Mouse (Mus musculus): ENCODE measurements around the gene Gm9732. TPM values are rescaled to one million over a fixed set of nuclear protein-coding genes. Genes with fewer than 3 reads are reported as not detected.
"Not testable (repeated sequence)": the region's sequence is repeated elsewhere in the genome, so short reads cannot be mapped to it uniquely, and the experiment has no call there.

Gene Gm9732
- not detected in 2 replicates for polyA plus RNA-seq (2015; fragmentation: Nextera tagmentation; extraction: Ambion mirVana)

DNA sequence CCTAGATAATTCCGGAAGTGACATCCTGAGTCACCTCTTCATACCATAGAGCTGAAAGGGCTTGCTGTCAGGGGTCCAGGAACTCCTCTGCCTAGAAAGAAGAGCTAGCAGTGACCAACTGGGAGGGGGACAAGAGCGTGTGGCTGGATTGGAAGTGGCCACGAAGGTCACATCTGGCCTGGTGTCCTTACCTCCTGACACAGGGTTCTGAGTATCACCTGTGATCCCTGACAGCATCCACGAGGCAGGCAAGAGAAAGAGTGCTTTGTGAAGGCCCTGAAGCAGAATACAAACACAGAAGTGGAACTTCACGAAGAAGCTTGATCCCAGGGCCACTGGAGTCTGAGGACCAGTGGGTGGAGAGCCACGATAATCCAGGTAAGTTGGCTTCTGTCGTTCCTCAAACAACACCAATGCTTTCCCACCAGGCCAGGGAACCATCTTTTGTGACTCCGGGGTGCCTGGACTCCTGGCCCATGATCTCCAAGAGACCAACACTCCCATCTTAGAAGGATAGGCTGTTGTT lies at the start of gene Gm9732:
Gm9732 (plus strand) TSS at position 51 of the 526 bp plus-strand sequence.
- H3K9ac ChIP-seq; H3K27me3 ChIP-seq; H3K36me3 ChIP-seq; H3K4me3 ChIP-seq; H3K9me3 ChIP-seq; H3K4me2 ChIP-seq; H3K27ac ChIP-seq (replicated peaks); H3K4me1 ChIP-seq (replicated peaks); ATAC-seq (ENCODE audit: low FRiP score, low read depth): not testable (repeated sequence)
- 90% methylated on average over 8 of the region's 8 CpGs for WGBS

GRCm38 (mm10) chr14:43235204-43235603 lies 39.6 kb upstream of the Gm9732 start, which contains the start of gene Gm8122:
Gene Gm8122 (minus strand): TSS chr14:43235304.
- ATAC-seq (ENCODE audit: low FRiP score, low read depth); H3K4me3 ChIP-seq; H3K27ac ChIP-seq (replicated peaks); H3K4me1 ChIP-seq (replicated peaks); H3K9me3 ChIP-seq; H3K4me2 ChIP-seq; H3K9ac ChIP-seq; H3K27me3 ChIP-seq; H3K36me3 ChIP-seq: not testable (repeated sequence)
- 95% methylated on average over 4 of the region's 4 CpGs for WGBS

GRCm38 (mm10) chr14:43237769-43238168 lies 37.1 kb upstream of the Gm9732 start:
- not testable (repeated sequence) for H3K9me3 ChIP-seq; H3K36me3 ChIP-seq; H3K27ac ChIP-seq (replicated peaks); H3K9ac ChIP-seq; H3K4me3 ChIP-seq; H3K4me2 ChIP-seq; H3K4me1 ChIP-seq (replicated peaks); H3K27me3 ChIP-seq; ATAC-seq (ENCODE audit: low FRiP score, low read depth)

- ATAC-seq (ENCODE audit: low FRiP score, low read depth); H3K4me2 ChIP-seq; H3K4me3 ChIP-seq; H3K9ac ChIP-seq; H3K27ac ChIP-seq (replicated peaks); H3K36me3 ChIP-seq; H3K4me1 ChIP-seq (replicated peaks); H3K9me3 ChIP-seq; H3K27me3 ChIP-seq: not testable (repeated sequence)
- WGBS, result 23% methylated on average over 10 of the region's 12 CpGs
These were observed 25.1 kb upstream of the Gm9732 start for GRCm38 (mm10) chr14:43249611-43250170.

GRCm38 (mm10) chr14:43250549-43251253 lies 24.1 kb upstream of the Gm9732 start:
- H3K4me2 ChIP-seq; H3K4me3 ChIP-seq; H3K9ac ChIP-seq; H3K27ac ChIP-seq (replicated peaks); H3K27me3 ChIP-seq; H3K4me1 ChIP-seq (replicated peaks); H3K9me3 ChIP-seq; H3K36me3 ChIP-seq; ATAC-seq (ENCODE audit: low FRiP score, low read depth): not testable (repeated sequence)
- 27% methylated on average over 5 of the region's 6 CpGs for WGBS

DNA sequence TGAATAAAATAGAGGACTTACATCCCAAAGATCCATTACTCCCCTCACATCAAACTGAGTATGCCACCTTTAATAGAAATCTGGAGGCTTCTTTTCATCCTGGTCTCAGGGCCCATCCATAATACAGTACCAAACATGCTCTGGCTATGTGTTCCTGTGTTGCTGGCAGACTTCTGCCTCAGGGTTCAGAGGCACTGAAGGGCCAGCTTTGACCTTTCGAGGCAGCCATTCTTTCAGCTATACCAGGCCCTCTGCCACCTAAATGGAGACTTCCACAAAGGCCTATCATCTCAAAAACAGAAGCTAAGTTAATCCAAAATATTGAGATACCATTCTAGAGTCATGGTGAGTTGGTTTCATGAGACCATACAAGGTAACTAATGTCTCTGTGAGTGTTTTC lies 18.3 kb upstream of the Gm9732 start:
- not testable (repeated sequence) for H3K27ac ChIP-seq (replicated peaks); H3K9me3 ChIP-seq; H3K4me1 ChIP-seq (replicated peaks); H3K9ac ChIP-seq; H3K4me2 ChIP-seq; ATAC-seq (ENCODE audit: low FRiP score, low read depth); H3K4me3 ChIP-seq; H3K36me3 ChIP-seq; H3K27me3 ChIP-seq
- 79% methylated on average over 1 of the region's 1 CpGs for WGBS

GRCm38 (mm10) chr14:43258349-43258748 lies 16.5 kb upstream of the Gm9732 start, which contains the start of gene Gm8126:
Gene Gm8126 (plus strand): TSS chr14:43258649.
- H3K4me1 ChIP-seq (replicated peaks); H3K36me3 ChIP-seq; ATAC-seq (ENCODE audit: low FRiP score, low read depth); H3K27me3 ChIP-seq; H3K4me3 ChIP-seq; H3K27ac ChIP-seq (replicated peaks); H3K9me3 ChIP-seq; H3K9ac ChIP-seq; H3K4me2 ChIP-seq: not testable (repeated sequence)
- 87% methylated on average over 2 of the region's 4 CpGs for WGBS

- not testable (repeated sequence) for H3K4me1 ChIP-seq (replicated peaks); H3K9ac ChIP-seq; H3K36me3 ChIP-seq; H3K4me2 ChIP-seq; H3K9me3 ChIP-seq; H3K4me3 ChIP-seq; H3K27me3 ChIP-seq; ATAC-seq (ENCODE audit: low FRiP score, low read depth); H3K27ac ChIP-seq (replicated peaks)
- WGBS, result 90% methylated on average over 3 of the region's 3 CpGs
These were observed 11.4 kb upstream of the Gm9732 start for GRCm38 (mm10) chr14:43263421-43263820.

GRCm38 (mm10) chr14:43268521-43269084 lies 6.2 kb upstream of the Gm9732 start:
- H3K9me3 ChIP-seq; H3K9ac ChIP-seq; ATAC-seq (ENCODE audit: low FRiP score, low read depth); H3K4me2 ChIP-seq; H3K36me3 ChIP-seq; H3K4me1 ChIP-seq (replicated peaks); H3K4me3 ChIP-seq; H3K27ac ChIP-seq (replicated peaks); H3K27me3 ChIP-seq: not testable (repeated sequence)
- 56% methylated on average over 2 of the region's 2 CpGs for WGBS

DNA sequence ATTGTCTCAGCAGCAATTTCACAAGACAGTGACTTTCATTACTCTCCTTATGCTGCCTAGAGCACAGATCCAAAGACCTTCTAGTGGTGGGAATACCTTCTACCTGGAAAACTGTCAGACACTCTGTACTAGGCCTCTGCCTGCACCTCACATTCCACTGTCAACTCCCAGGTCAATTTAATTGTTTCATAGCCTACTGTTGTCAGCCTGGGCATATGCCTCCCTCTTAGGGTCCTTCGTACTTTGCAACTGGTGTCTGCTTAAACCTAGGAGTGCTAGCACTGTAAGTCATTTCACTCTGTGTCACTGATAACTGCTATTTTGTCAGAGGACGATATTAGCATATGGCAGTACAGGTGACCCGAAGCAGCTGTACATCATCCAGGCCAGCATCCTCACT lies 5.6 kb upstream of the Gm9732 start:
- not testable (repeated sequence) for ATAC-seq (ENCODE audit: low FRiP score, low read depth); H3K27me3 ChIP-seq; H3K4me3 ChIP-seq; H3K27ac ChIP-seq (replicated peaks); H3K9ac ChIP-seq; H3K36me3 ChIP-seq; H3K4me2 ChIP-seq; H3K9me3 ChIP-seq; H3K4me1 ChIP-seq (replicated peaks)
- WGBS, result 81% methylated on average over 3 of the region's 3 CpGs

- H3K4me2 ChIP-seq; ATAC-seq (ENCODE audit: low FRiP score, low read depth); H3K4me3 ChIP-seq; H3K9ac ChIP-seq; H3K27me3 ChIP-seq; H3K27ac ChIP-seq (replicated peaks); H3K36me3 ChIP-seq; H3K9me3 ChIP-seq; H3K4me1 ChIP-seq (replicated peaks): not testable (repeated sequence)
- WGBS, result 80% methylated on average over 1 of the region's 1 CpGs
These were observed 1.7 kb upstream of the Gm9732 start for GRCm38 (mm10) chr14:43273161-43273560.

DNA sequence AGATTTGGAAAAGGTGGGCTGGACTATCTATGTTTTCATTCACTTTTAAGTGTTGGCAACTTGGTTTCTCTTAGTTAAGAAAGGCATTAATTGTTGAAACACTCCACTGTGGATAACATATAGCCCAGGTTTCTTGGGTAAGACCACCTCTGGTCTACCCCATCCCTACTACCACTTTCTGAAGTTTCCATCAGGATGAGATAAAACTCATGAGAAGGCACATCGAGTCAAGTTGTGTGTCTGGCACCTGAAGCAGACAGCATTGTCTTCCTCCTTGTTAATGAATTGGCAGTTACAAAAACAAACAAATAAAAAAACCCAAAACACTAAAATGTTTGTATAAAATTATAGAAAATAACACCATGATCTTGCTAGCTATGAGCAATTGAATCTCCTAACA lies 916 bp downstream of the Gm9732 start:
- not testable (repeated sequence) for H3K27me3 ChIP-seq; H3K27ac ChIP-seq (replicated peaks); H3K9ac ChIP-seq; H3K4me1 ChIP-seq (replicated peaks); H3K4me2 ChIP-seq; H3K9me3 ChIP-seq; H3K36me3 ChIP-seq; ATAC-seq (ENCODE audit: low FRiP score, low read depth); H3K4me3 ChIP-seq
- WGBS, result 92% methylated on average over 1 of the region's 1 CpGs

Data from hindbrain, embryonic 15.5 days (tissue).